Mouse (Mus musculus): ENCODE results near the gene Dnajc28. TPM values are rescaled to one million over a fixed set of nuclear protein-coding genes. Genes with fewer than 3 reads are reported as not detected.
A peak's percentile ranks its signal among the peaks of the same experiment; 100 is the strongest.

Dnajc28 gene
- polyA plus RNA-seq (2011; ENCODE audit: insufficient read depth, insufficient read length, low replicate concordance, missing spikeins) = 1.6 and 1.9 TPM in 2 replicates

DNA sequence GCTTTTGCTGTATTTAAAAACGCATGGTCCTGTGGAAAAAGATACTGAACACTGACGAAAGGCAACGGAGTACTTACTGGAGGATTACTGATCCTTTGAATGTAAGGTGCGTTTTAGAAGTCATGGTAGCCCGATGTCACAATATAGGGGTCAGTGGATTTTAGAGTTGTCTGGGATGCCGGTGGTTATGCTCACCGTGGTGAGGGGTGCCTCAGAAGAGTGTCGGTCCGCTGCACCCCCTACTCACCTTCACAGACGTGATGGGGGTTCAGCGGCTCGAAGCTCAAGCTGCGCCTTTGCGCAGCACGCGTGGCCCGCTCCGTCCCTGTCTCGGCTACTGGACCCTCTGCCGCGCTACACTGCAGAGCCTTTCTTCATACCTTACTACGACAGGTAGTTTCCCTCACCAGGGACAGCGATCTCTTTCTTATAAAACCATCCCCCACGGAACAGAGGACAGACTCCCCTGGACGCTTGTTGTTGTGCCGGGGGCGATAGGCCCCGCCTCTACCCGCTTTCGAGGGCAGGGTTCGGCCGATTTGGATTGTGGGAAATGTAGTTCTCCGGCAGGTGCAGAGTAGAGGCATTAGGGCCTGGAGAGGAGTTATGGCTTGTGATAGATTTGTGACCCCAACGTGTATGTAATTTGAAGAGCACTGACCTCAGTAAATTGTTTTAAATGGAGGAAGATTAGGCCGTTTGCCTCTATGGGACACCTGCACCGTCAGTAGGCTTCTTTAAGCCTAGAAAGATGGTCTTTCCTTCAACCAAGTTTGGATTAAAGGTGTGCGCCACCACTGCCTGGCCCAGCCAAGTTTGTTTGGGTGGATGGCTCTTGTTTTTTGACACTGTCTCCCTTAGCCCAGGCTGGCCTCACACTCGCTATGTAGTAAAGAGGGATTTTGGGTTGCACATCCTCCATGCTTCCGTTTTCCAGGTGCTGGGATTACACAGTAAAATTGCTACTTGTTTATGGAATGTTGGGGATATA lies at the start of gene Dnajc28:
Dnajc28 (minus strand) TSS at position 516 of the 991 bp plus-strand sequence.
- Histone ChIP-seq H3K4me1 (ENCODE audit: control insufficient read depth, insufficient read depth, low read length) (peaks cover 1% of the 10 kb centered on the region; the same call in 1 of the 2 replicates), H3K4me3 (replicated peaks; ENCODE audit: control insufficient read depth, low read depth, low read length) (peak within 1 kb of the TSS; percentile 99), H3K27ac (ENCODE audit: control insufficient read depth, insufficient read depth, low read depth, low read length, poor library complexity) (peak within 1 kb of the TSS; percentile 40)
- no peak for TF ChIP-seq CTCF (IDR thresholded peaks at IDR 0.05; ENCODE audit: control insufficient read depth, insufficient read depth, low read length)
- peak; percentile 39; the same call in 1 of the 2 replicates for TF ChIP-seq POLR2A (IDR thresholded peaks at IDR 0.05; ENCODE audit: borderline replicate concordance, control insufficient read depth, low read depth, low read length)
- 11% methylated on average over 39 of the region's 39 CpGs for WGBS

DNA sequence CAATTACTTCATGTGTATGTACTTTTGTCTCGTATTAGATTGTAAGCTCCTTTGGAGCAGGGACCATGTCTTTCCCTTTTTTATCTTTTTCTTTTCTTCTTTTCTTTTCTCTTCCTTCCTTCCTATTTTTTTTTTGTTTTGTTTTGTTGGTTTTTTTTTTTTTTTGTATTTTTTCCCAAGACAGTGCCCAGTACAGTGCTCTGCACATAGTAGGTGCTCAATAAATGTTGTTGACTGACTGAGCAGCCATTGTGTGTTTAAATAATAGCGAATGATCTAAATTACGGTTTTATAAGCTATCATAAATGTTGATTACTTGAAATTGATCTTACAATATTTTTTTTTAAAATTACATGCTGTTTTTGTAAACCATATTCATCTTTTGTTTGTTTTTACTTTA lies 45.0 kb upstream of the Dnajc28 start:
- H3K4me3 ChIP-seq (replicated peaks; ENCODE audit: control insufficient read depth, low read depth, low read length) = no peak overlapping the region
- H3K27ac ChIP-seq (ENCODE audit: control insufficient read depth, insufficient read depth, low read depth, low read length, poor library complexity) = no peak overlapping the region
- TF ChIP-seq CTCF (IDR thresholded peaks at IDR 0.05; ENCODE audit: control insufficient read depth, insufficient read depth, low read length) (no peak), POLR2A (IDR thresholded peaks at IDR 0.05; ENCODE audit: borderline replicate concordance, control insufficient read depth, low read depth, low read length) (no peak)
- WGBS = 93% methylated on average over 3 of the region's 3 CpGs
- H3K4me1 ChIP-seq (ENCODE audit: control insufficient read depth, insufficient read depth, low read length) = no peaks in the 10 kb centered on the region; the same call in 1 of the 2 replicates

DNA sequence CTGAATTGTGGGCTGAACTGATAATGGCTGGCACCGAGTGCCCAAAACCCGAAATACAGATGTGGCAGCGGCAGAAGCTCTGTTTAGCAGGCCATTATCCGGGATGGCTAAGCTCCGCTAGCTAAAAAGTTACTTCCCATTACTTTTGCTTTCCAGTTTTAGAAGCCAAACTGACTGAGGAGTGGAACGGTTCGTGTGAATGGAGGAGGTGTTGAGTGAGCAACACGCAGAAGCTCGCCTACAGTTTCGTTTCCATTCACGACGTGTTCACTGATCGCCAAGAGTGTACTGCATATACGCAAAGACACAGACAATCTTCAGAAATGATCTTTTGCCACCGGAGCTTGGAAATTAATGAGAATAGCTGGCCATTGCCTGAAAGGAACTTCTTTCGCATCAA lies 43.5 kb upstream of the Dnajc28 start:
- no peak overlapping the region for H3K27ac ChIP-seq (ENCODE audit: control insufficient read depth, insufficient read depth, low read depth, low read length, poor library complexity)
- TF ChIP-seq CTCF (IDR thresholded peaks at IDR 0.05; ENCODE audit: control insufficient read depth, insufficient read depth, low read length) (no peak), POLR2A (IDR thresholded peaks at IDR 0.05; ENCODE audit: borderline replicate concordance, control insufficient read depth, low read depth, low read length) (no peak)
- H3K4me1 ChIP-seq (ENCODE audit: control insufficient read depth, insufficient read depth, low read length) = no peaks in the 10 kb centered on the region; the same call in 1 of the 2 replicates
- 93% methylated on average over 16 of the region's 16 CpGs for WGBS
- H3K4me3 ChIP-seq (replicated peaks; ENCODE audit: control insufficient read depth, low read depth, low read length) = no peak overlapping the region

DNA sequence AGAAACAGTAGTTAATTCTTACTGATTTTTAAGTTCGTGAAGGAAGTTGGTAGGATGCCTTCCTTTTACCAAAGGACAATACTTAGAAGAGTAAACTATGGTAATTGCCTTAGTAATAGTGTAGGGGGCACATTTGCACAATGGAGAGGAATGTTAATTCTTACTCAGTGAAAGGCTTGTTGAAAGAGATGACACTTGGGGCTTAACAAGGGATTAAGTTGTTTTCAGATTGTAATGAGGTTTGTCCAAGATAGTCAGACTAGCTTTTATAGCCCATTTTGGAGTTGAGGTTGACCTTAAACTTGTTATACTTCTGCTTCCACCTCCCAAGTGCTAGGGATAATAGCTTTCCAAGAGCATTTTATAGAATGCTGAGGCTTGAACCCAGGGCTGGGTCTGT lies 42.6 kb upstream of the Dnajc28 start:
- no peak for TF ChIP-seq POLR2A (IDR thresholded peaks at IDR 0.05; ENCODE audit: borderline replicate concordance, control insufficient read depth, low read depth, low read length)
- TF ChIP-seq CTCF (IDR thresholded peaks at IDR 0.05; ENCODE audit: control insufficient read depth, insufficient read depth, low read length) = no peak
- 75% methylated on average over 1 of the region's 1 CpGs for WGBS
- Histone ChIP-seq H3K4me1 (ENCODE audit: control insufficient read depth, insufficient read depth, low read length) (no peaks in the 10 kb centered on the region; the same call in 1 of the 2 replicates), H3K4me3 (replicated peaks; ENCODE audit: control insufficient read depth, low read depth, low read length) (no peak overlapping the region), H3K27ac (ENCODE audit: control insufficient read depth, insufficient read depth, low read depth, low read length, poor library complexity) (no peak overlapping the region)

DNA sequence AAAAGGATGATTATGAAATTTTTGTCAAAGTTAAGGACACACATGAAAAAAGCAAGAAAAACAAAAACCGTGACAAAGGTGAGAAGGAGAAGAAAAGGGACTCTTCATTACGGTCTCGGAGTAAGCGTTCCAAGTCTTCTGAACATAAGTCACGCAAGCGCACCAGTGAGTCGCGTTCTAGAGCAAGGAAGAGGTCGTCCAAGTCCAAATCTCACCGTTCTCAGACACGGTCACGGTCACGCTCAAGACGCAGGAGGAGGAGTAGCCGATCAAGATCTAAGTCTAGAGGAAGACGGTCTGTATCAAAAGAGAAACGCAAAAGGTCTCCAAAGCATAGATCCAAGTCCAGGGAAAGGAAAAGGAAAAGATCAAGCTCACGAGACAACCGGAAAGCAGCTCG lies 41.0 kb upstream of the Dnajc28 start:
- 96% methylated on average over 20 of the region's 20 CpGs for WGBS
- H3K4me1 ChIP-seq (ENCODE audit: control insufficient read depth, insufficient read depth, low read length) = no peaks in the 10 kb centered on the region; the same call in none of the 2 replicates
- H3K27ac ChIP-seq (ENCODE audit: control insufficient read depth, insufficient read depth, low read depth, low read length, poor library complexity) = no peak overlapping the region
- no peak overlapping the region for H3K4me3 ChIP-seq (replicated peaks; ENCODE audit: control insufficient read depth, low read depth, low read length)
- TF ChIP-seq POLR2A (IDR thresholded peaks at IDR 0.05; ENCODE audit: borderline replicate concordance, control insufficient read depth, low read depth, low read length) (no peak), CTCF (IDR thresholded peaks at IDR 0.05; ENCODE audit: control insufficient read depth, insufficient read depth, low read length) (no peak)

DNA sequence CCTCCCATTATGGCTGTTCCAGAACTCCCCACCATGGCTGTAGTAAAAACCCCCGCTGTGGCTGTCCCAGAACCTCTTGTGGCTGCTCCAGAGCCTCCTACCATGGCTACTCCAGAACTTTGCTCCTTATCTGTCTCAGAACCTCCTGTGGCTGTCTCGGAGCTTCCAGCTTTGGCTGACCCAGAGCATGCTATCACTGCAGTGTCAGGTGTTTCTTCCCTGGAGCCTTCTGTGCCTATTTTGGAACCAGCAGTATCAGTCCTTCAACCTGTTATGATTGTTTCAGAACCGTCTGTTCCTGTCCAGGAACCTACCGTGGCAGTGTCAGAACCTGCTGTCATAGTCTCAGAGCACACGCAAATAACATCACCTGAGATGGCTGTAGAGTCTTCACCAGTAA lies 39.6 kb upstream of the Dnajc28 start:
- H3K4me3 ChIP-seq (replicated peaks; ENCODE audit: control insufficient read depth, low read depth, low read length) = no peak overlapping the region
- 94% methylated on average over 5 of the region's 5 CpGs for WGBS
- no peak overlapping the region for H3K27ac ChIP-seq (ENCODE audit: control insufficient read depth, insufficient read depth, low read depth, low read length, poor library complexity)
- TF ChIP-seq POLR2A (IDR thresholded peaks at IDR 0.05; ENCODE audit: borderline replicate concordance, control insufficient read depth, low read depth, low read length) (no peak), CTCF (IDR thresholded peaks at IDR 0.05; ENCODE audit: control insufficient read depth, insufficient read depth, low read length) (no peak)
- H3K4me1 ChIP-seq (ENCODE audit: control insufficient read depth, insufficient read depth, low read length) = no peaks in the 10 kb centered on the region; the same call in none of the 2 replicates

DNA sequence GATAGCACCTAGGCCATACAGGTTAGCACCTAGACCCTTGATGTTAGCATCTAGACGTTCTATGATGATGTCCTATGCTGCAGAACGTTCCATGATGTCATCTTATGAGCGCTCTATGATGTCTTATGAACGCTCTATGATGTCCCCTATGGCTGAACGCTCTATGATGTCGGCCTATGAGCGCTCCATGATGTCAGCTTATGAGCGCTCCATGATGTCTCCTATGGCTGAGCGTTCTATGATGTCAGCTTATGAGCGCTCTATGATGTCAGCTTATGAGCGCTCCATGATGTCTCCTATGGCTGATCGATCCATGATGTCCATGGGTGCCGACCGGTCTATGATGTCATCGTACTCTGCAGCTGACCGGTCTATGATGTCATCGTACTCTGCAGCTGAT lies 38.5 kb upstream of the Dnajc28 start:
- TF ChIP-seq CTCF (IDR thresholded peaks at IDR 0.05; ENCODE audit: control insufficient read depth, insufficient read depth, low read length) = no peak
- no peak for TF ChIP-seq POLR2A (IDR thresholded peaks at IDR 0.05; ENCODE audit: borderline replicate concordance, control insufficient read depth, low read depth, low read length)
- WGBS = 95% methylated on average over 17 of the region's 17 CpGs
- H3K27ac ChIP-seq (ENCODE audit: control insufficient read depth, insufficient read depth, low read depth, low read length, poor library complexity) = no peak overlapping the region
- H3K4me3 ChIP-seq (replicated peaks; ENCODE audit: control insufficient read depth, low read depth, low read length) = no peak overlapping the region
- H3K4me1 ChIP-seq (ENCODE audit: control insufficient read depth, insufficient read depth, low read length) = no peaks in the 10 kb centered on the region; the same call in none of the 2 replicates

DNA sequence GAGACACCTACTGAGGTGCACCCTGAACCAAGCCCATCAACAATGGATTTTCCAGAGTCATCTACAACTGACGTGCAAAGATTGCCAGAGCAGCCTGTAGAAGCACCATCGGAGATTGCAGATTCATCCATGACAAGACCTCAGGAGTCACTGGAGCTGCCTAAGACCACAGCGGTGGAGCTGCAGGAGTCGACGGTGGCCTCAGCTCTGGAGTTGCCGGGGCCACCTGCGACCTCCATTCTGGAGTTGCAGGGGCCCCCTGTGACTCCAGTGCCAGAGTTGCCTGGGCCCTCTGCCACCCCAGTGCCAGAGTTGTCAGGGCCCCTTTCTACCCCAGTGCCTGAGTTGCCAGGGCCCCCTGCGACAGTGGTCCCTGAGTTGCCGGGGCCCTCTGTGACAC lies 36.5 kb upstream of the Dnajc28 start:
- TF ChIP-seq CTCF (IDR thresholded peaks at IDR 0.05; ENCODE audit: control insufficient read depth, insufficient read depth, low read length) (no peak), POLR2A (IDR thresholded peaks at IDR 0.05; ENCODE audit: borderline replicate concordance, control insufficient read depth, low read depth, low read length) (no peak)
- Histone ChIP-seq H3K4me1 (ENCODE audit: control insufficient read depth, insufficient read depth, low read length) (no peaks in the 10 kb centered on the region; the same call in none of the 2 replicates), H3K27ac (ENCODE audit: control insufficient read depth, insufficient read depth, low read depth, low read length, poor library complexity) (no peak overlapping the region), H3K4me3 (replicated peaks; ENCODE audit: control insufficient read depth, low read depth, low read length) (no peak overlapping the region)
- WGBS = 98% methylated on average over 9 of the region's 9 CpGs

All from bone marrow, adult 2 months (tissue).